Mouse (Mus musculus) cerebellum, adult 2 months (tissue): ENCODE data around the gene Rnasel.
A peak's percentile ranks its signal among the peaks of the same experiment; 100 is the strongest.

ENCODE experiments used
- CTCF ChIP-seq: fragments of 200-500 bp; IDR thresholded peaks from 2 replicates; pipeline ENCODE4 v1.5.1; 2011; ENCODE audit warnings: low read depth, mild to moderate bottlenecking, control low read depth, low read length, moderate library complexity, borderline replicate concordance; ENCODE audit not compliant: insufficient read depth
- POLR2A ChIP-seq: fragments of 200-500 bp; IDR thresholded peaks from 2 replicates; pipeline ENCODE4 v1.6.1; 2011; ENCODE audit warnings: low read length, control low read depth, borderline replicate concordance; ENCODE audit not compliant: insufficient read depth

DNA sequence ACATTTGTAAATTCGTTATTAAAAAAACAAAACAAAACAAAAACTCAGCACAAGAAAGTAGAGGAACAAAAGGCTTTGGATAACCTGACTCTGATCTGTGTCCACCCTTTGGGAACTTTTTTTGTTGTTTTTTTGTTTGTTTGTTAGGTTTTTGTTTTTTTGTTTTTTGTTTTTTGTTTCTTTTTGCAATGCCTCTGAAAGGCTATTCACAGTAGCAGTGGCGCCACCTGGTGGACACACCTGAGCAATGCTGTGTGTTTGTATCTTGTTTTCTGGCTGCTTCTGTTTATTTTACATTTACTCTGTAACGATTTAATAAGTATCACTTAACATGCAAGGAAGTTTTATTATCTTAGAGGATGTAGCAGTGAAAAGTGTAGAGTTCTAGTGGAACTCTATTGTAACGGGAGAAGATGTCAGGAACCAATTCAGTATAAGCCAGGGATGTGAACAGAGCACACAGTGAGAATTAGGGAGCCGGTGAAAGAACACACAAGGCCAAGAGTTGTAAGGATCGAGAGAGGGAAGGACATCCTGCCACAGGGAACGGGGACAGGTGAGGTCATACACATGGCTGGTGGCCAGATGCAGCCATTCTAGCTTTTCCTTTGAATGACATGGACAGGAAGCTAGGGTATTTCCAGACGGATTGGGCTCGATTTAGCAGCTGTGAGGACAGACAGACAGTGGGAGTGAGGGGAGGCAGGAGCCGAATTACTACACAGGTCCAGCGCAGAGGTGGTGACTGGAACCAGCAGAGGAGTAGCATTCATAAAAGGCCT is 6.7 kb upstream of the Rnasel start:
- TF ChIP-seq CTCF (peak; percentile 92), POLR2A (no peak)
